Mouse (Mus musculus) spleen, adult 2 months (tissue): ENCODE measurements around the gene Rnf167.

Experiments
- CTCF ChIP-seq: fragments of 200-500 bp; IDR thresholded peaks from 2 replicates; pipeline ENCODE4 v1.5.1; 2011; ENCODE audit warnings: mild to moderate bottlenecking, inconsistent platforms; ENCODE audit not compliant: insufficient read depth, insufficient read length, insufficient replicate concordance; ENCODE audit errors: extremely low read depth
- POLR2A ChIP-seq: fragments of 200-500 bp; IDR thresholded peaks from 2 replicates; pipeline ENCODE4 v1.6.1; 2011; ENCODE audit warnings: low read depth, low read length, inconsistent platforms

DNA sequence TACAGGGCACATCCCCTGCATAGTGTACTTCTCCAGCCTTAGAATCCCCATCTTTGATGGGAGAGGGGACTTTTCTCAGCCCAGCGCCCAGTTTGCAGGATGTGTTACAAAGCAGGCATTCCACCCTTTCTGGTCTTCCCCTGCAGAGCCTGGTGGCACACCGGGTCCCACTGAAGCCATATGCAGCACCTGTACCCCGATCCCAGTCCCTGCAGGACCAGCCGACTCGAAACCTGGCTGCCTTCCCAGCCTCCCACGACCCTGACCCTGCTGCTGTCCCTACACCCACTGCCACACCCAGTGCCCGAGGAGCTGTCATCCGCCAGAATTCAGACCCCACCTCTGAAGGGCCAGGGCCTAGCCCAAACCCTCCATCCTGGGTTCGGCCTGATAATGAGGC, 39.4 kb upstream of the Rnf167 start:
- TF ChIP-seq POLR2A = no peak
- TF ChIP-seq CTCF = no peak
